Mouse (Mus musculus): ENCODE data around the gene Fastk.

DNA sequence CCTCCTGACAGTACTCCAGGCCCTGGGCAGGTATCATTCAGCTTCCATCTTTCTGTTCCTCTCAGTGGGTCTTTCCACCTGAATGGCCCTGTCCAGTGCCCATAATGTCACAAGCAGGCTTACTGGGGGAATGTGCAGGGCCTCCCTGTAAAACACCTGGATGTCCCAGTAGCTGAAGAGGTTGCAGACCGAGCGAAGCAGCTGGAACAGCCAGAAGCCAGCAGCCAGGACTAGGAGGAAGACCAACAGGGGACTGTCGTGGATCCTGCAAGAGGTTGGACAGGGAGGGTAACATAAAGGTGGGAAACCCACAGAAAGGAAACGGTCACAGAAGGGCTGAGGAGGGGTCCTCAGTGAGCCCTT lies 55.4 kb downstream of the Fastk start:
- no peak for TF ChIP-seq EP300 (IDR thresholded peaks at IDR 0.05; ENCODE audit: low read depth)
- TF ChIP-seq CTCF (IDR thresholded peaks at IDR 0.05; ENCODE audit: low read depth): no peak
